Mouse (Mus musculus): ENCODE data around the gene Sntg2.

Gene Sntg2

DNA sequence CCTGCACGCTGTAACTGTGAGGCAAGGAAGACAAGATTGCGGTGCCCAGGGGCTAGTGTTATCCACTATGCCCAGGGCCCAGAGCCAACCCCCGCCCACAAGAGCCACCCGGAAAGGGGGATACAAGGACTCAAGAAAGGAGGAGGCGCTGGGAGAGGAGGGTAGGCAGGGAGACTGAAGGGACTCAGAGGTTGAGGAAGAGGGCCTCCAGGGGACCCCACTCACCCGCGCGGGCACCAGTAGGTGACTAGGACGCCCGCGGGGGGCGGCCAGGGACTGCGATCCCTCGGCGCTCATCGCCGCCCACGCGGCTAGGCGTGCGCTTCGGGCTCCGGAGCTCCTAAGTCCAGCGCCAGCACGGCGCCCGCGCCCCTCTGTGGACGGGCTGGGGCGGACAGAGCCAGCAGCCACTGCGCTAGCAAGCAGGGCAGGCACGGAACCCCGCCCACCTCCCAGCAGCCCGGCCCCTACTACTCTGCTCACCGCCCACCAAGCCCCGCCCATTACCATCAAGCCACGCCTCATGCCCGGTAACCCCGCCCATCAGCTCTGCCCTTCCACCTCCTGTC is at the start of gene Sntg2:
Gene Sntg2, minus strand, starts transcription at position 443 of the 569 bp plus-strand sequence.
- DNase-seq (ENCODE audit: low spot score), result peak; percentile 90

DNA sequence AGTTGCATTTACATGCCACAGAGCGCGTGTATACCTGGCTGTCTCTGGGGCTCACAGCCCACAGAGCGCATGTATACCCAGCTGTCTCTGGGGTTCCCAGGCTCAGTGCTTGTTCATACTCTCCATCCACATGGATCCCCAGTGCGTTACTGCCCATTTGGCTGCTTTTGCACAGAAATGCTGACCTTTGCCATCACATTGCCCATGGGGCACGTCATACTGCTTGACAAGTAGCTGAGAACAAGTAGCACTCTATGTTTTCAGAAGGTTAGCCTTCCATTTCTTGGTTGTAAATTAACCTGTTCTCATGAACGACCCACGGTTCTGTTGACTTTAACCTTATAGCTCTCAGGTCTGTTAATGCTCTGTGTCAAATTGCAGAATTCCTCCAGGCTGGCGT is 43.4 kb upstream of the Sntg2 start:
- no peak for DNase-seq (ENCODE audit: low spot score)

DNA sequence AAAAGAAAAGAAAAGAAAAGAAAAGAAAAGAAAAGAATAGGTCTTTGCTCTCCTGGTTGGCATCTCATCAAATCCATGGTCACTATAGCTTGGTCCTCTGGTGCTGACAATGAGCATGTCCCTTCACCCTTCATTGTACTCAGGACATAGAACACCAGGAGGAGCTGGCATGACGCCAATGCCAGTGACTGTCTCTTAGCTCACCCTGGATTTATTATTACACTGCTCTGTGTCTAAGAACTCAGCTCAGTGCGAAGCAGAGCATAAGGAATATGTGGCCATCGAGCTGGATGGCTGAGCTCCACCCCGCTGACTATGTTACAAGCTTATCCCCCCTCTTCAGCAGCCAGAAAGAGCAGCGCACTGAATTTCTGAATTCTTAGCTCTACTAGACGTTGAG is 42.8 kb upstream of the Sntg2 start:
- no peak for DNase-seq (ENCODE audit: low spot score)

DNA sequence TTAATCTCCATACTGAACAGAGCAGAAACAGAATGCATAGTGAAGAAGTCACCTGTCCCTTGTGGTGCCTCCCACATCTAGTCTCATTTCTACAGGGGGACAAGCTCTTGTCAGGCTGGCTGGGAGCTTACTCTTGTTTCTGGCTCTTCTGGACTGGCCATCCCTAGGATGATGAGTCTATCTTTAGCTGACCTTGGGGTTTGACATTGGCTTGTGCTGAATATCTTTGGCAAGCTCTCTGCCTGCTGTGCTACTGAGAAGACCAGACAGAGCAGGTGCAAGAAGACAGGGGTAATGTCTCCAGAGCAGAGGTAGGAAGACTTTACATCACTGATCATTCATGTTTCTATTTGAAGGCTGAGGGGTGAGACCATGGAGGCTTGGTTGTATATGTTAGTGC is 29.5 kb upstream of the Sntg2 start:
- DNase-seq (ENCODE audit: low spot score), result no peak

DNA sequence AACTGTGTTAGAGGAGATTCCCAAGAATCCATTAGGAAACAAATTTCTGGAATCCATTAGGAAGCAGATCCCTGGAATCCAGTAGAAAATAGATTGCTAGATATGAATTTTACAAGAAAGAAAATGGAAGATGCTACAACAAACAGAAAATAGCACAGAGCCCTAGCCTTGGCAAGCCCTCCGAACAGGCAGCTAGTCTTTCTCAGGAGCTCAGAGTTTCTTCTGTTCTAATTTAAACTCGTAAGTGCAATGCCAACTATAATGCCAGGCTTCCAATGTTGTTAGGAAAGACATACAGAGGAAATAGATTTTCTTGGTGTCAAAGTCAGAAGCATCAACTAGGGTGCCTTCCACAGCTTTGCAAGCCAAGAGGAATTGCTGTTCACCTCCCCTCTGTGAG is 27.4 kb upstream of the Sntg2 start:
- no peak for DNase-seq (ENCODE audit: low spot score)

DNA sequence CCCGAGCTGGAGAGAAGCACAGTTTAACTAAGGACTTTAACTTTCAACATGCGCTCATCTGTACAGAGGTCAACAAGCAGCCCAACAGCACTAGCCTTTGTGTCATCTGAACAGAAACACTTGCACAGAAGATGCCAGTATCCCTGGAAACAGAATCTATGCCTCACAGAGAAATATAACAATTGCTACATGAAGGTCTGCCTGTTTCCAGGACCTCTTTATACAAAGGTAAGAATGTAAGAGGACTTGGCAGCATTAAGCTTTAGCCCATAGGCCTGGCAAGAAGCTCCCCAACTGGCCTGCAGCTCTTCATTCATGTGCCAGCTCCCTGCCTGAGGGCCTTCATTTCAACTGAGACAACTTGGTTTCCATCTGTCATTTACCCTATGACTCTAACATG is 26.9 kb upstream of the Sntg2 start:
- DNase-seq (ENCODE audit: low spot score), result no peak

DNA sequence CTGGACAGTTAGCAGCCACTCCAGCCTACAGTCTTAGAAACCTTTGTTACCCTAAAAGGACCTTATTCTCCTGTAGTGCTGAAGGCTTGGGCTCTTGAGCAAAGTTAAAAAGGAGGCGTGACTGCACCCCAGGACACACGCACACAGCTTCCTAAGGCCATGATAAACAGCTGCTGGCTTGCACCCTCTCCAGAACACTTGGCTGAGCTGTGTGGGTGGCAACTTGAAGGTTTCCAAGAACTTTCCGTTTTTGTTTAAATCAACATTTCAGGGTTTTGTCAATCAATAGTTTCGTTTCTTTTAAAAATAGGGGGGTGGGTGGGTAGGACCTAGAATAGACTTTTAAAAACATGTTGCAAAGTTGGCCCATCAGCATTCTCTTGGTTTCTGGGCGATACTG is 882 bp downstream of the Sntg2 start:
- no peak for DNase-seq (ENCODE audit: low spot score)

DNA sequence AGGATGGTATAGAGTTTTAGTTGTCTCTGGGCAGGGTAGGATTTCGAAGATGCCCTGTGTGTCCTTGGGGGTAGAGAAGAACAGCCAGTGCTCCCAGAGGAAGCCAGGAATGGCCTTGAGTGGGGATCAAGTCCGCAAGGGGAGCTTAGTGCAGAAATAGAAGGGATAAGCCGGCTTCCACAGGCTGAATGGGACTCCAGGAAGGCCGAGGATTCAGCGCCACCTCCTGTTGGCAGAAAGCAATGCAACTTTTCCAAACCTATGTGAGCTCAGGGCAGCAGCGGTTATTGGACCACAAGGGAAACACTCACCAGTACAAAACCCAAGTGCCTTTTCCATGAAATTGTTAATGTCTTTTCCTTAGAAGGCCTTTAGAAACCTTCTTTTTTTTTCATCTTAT is 3.4 kb downstream of the Sntg2 start:
- peak; percentile 83 for DNase-seq (ENCODE audit: low spot score)

DNA sequence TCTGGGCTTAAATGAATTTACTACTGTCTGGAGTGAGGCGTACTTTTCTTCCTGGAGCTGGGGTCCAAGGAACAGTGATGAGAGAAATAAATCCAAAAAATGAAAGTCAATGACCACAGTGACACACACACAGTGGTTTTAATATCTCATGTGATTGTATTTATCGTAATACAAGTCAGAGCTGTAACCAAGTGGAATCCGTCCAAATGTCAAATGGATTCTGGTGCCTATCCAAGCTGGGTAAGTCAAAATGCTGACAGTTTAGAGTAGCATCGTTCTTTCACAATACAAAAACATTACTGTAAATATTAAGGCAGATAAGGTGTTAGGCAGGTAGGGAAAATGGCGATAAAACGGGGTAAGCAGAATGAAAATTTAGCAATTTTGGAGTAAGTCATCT is 4.0 kb downstream of the Sntg2 start:
- no peak for DNase-seq (ENCODE audit: low spot score)

DNA sequence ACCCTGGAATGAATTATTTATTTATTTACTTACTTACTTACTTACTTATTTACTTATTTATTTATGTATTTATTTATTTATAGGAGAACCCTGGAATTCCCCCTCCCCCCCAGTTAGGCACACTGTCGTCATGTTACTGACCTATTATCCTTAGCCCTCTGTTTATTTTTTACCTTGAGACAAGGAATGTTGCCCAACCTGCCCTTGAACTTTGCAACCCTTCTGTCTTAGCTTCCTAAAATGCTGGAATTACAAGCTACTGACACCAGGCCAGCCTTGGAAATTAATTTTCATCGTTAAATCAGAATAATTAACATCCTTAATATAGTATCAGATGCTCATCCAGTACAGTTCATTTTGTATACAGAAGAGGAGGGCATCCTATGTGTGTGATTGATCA is 10.9 kb downstream of the Sntg2 start:
- DNase-seq (ENCODE audit: low spot score), result no peak

DNA sequence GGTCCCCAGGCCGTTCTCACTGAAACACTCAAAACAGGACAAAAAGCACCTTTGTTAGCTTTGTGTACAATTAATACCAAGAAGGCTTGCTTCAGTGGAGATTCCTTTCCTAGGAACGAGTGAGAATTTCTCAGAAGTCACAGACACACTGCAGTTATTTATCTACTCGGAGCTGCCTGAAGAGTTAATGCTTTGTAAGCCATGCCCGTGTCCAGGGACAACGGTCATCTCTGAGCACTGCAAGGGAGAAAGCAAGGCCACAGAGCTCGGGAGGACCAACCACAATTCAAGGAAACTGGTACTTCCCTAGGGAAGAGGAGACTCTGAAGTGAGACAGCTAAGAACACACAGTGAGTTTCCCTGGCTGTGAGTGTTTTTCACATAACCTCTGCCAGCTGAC is 15.5 kb downstream of the Sntg2 start:
- no peak for DNase-seq (ENCODE audit: low spot score)

DNA sequence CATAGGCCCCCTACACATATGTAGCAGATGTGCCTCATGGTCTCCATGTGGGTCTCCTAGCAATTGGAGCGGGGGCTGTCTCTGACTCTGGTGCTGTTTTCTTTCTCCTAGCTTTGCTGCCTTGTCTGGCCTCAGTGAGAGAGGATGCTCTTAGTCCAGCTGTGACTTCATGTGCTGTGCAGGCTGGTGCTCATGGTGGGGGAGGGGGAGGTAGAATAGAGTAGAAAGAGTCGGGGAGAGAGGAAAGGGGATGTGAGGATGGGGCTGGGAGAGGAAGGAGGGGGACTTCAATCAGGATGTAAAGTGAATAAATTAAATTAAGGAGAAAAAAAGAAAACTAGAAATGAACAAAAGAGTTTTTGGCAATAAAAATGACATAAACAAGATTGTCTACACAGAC is 20.8 kb downstream of the Sntg2 start:
- no peak for DNase-seq (ENCODE audit: low spot score)

DNA sequence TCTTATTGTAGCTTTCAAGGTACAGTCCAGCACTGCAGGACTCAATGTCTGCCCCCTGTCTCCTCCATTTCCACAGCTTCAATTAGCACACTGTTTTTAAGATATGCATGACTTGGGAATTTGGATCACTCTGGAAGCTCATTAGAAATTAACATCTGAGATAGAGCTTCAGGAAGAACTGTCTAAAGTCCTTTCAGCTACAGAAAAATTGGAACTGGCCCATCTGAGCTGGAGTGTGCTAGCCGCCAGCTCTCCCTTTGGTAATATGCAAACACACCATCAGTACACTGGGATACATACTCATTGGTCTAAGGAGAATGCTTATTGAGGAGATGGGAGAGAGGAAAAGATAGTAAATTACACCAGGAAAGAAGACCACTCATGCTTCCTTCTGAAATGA is 25.1 kb downstream of the Sntg2 start:
- DNase-seq (ENCODE audit: low spot score), result no peak

DNA sequence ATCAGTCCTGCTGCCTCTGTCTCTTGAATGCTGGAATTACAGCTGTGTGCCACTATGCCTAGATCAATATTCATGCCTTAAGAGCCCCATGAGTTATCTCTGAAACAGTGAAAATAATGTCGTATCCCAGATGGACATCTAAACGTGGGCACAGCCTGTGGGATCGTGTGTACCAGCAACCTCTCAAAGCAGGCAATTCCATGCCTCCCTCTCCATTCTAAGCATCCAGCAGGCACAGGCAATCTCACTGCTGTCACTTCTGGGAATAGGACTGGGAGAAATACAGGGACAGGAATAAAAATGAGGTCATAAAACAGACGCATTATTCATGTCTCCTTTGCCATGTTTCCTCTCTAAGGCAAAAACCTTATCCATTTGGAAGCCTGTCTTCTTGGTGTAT is 25.9 kb downstream of the Sntg2 start:
- no peak for DNase-seq (ENCODE audit: low spot score)

DNA sequence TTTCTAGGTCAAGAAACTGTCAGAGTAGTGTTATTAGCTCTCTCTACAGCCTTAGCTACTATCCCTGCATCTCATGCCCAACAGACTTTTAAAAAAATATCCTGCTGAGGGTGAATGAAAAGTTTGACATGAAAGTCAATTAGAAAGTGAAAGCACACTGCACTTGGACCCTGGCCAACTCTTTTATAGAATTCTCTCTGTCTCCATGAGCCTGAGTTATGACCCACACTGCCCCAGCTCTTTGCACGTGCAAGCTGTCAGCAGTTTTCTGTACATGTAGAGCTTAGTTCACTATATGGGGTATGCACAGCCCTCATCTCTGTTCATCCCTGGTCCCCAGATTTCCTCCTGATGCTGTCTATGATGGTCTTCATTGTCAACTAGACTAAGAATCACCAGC is 28.4 kb downstream of the Sntg2 start:
- DNase-seq (ENCODE audit: low spot score), result no peak

DNA sequence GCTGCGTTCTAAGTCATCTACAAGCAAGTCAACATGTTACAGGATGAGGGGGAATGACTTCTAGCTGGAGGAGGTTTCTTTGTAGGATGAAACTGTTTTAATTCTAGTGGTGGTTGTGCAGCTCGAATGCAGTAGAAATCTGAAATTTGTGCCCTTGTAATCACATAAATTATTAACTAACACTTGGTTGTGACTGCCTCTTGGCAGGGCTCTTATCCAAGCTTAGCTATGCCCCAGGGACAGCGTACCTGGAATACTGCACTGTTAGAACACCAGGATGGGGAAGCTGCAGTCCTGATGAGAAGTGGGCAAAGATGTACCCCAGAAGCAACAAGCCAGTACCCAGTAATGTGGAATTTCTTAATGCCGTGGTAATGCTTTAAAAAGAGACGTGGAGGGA is 36.9 kb downstream of the Sntg2 start:
- DNase-seq (ENCODE audit: low spot score), result no peak

DNA sequence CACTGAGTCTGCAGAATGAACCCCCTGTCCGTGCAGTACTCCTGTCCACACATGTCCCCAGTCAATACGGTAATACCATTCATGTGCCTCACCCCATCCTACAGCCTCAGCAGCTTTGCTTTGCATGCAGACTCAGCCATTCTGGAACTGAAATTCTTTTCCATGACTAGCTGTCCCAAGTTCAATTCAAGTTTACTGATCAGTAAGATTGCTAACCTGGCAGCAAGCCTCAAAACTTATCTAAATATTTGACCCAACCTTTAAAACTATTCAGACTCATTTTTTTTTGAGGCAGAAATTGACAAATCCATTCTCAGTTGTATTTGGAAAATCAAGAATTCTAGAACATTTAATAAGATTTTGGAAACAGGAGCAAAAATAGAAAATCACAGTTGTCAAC is 38.7 kb downstream of the Sntg2 start:
- no peak for DNase-seq (ENCODE audit: low spot score)

DNA sequence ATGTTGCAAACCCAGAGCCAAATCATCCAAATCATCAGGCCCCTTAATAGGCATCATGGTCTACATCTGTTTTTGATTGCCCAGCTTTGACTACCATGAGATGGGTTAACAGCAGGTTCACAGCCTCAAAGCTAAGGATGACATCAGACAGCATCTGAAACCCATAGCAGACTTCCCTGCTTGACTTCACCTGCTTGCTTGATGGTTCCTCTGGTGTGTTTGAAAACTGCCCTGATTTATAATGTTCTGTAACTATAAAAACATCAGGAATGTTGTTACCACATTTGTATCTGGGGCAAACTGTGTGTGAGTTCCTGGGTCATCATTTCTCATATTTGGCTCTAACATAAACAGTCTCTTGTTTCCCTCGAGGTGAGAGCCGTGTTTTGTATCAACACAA is 55.2 kb downstream of the Sntg2 start:
- no peak for DNase-seq (ENCODE audit: low spot score)

DNA sequence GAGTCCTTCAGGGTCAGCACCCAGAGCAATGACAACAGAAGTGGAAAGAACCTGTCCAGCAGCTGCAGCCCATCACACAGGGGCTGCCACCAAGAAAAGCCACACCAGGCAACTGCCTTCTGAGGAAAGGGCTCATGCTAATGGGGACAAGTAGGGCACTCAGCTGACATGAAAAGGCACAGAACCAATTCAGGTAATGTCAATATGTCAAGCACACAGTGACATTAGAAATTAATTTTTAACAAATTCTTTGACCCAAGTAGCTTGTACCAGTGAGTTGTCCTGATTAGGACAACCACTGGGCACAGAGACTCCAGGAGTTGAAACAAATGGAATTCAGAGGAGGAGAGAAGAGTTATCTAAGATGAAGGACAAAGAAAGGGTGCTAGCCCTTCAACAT is 60.2 kb downstream of the Sntg2 start:
- no peak for DNase-seq (ENCODE audit: low spot score)

DNA sequence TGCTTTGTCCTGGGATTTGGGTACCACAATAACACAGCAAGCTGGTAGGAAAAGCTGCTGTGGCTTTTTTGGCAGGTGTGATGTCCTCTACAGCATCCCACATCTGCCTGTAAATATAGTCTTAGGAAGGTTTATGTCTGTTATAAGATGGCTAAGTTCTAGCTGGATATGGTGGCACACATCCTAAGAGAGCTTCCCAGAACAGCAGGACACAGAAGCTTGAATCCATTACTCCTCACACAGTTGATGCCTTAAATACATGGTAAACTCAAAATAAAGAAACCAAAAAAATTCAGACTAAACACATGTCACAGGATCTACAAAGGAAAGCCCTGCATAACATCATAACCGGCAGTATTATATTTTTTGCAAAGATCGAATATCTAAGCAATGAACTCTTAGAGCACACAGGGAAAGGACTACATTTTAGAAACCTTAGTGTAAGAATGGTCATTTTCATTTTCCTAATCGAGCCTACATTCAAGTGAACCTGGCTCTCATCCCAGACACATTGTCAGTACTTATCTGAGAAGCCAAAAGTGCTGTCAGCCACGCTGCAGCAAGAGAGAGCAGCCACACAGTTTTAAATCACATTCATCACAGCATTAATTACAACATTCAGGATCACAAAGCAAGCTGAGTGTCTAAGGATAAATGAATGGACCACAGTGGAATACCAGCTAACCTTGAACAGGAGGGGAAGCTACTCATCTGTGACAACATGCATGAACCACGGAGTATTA is 64.8 kb downstream of the Sntg2 start:
- no peak for DNase-seq (ENCODE audit: low spot score)

DNA sequence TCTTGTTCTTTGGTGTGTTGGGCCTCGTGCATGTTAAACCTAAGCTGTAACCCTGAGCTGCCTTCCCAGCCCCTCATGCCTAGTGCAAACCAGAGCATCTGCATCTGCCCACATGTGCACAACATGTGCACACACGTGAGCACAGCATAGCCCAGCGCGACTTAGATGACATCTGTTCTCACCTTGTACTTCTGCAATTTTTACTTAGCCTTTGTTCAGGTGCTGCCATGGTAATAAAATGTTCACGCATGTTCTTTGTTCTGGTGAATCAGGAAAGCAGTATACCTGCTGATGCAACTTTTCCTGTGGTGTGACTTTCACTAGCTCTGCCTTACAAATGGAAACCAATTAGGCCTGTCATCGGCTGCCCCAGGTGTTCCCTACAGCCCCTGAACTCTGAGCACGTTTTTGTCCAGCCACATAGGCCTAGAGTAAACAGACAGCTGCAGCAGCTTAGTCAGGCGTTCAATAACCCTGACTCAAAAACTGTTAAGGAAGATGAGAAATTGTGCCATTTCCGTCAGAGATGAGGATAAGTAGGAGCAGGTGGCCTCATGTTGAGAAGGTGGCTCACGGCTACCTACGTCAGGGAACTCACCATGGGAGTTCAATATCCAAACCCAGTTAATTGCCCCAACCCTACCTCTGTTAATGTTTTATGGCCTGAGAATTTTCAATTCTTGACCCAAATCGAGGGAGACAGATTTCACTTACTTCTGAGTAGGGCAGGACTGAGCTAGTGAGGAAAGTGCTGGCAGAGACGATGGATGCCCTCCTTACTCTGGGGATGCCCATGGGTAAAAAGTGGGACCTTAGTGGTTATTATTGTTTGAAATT is 80.2 kb downstream of the Sntg2 start:
- no peak for DNase-seq (ENCODE audit: low spot score)

DNA sequence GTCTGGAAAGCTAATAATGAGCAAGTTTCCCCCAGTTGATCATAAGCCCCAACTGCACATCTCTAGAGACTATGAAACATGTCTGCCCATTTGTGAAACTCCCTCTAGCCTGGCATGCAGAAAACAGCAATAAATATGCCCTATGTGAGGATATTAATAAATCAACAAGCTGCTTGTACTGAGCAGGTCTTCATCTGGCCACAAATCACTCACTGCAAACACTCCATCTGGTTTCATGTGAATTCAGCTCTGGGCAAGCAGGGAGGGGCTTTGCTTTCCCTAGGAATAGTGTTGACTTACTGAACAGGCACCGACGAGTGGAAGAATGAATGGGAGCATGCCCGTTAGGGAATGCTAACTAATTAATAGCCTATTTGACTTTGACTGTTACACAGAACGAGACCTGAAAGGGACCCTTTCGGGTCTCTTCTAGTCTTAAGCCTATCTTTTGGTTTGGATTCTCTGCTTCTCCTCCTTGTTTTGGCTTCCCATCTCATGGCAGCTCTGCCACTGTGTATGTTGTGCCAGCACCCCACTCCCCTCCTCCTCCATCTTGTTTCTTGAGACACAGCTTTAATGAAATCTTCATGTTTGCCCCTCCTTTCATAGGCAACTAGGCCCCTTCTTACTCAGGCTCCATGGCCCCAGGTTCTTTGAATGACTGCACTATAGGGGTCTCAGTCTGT is 86.1 kb downstream of the Sntg2 start:
- DNase-seq (ENCODE audit: low spot score), result no peak

DNA sequence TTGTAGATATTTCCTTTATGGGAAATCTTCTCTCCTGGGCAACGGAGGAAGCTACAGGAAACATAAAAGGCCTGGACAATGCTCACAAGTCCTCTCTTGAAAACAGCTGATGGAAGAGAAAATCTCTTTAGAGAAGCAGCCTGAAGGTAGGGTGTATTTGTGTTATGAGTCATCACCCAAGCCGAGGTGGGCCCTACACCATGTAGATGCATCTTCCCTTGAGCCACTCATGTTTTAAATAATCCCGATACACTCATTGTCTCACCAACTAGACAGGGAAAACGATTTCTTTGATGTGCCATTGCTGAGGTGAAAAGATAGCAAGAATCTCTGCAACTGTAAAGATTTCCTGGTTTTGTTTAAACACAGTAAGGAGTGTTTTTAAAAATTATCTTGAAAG is 89.4 kb downstream of the Sntg2 start:
- no peak for DNase-seq (ENCODE audit: low spot score)

Measured in ovary, postnatal 36 days (tissue).